Mouse (Mus musculus) embryo, embryonic 11 days (tissue): Measurements from ENCODE around the gene Cdk9.

Experiments
- DNase-seq: peaks from one replicate; pipeline ENCODE4 v3.0.0-alpha.2; 2015

The Cdk9 gene

DNA sequence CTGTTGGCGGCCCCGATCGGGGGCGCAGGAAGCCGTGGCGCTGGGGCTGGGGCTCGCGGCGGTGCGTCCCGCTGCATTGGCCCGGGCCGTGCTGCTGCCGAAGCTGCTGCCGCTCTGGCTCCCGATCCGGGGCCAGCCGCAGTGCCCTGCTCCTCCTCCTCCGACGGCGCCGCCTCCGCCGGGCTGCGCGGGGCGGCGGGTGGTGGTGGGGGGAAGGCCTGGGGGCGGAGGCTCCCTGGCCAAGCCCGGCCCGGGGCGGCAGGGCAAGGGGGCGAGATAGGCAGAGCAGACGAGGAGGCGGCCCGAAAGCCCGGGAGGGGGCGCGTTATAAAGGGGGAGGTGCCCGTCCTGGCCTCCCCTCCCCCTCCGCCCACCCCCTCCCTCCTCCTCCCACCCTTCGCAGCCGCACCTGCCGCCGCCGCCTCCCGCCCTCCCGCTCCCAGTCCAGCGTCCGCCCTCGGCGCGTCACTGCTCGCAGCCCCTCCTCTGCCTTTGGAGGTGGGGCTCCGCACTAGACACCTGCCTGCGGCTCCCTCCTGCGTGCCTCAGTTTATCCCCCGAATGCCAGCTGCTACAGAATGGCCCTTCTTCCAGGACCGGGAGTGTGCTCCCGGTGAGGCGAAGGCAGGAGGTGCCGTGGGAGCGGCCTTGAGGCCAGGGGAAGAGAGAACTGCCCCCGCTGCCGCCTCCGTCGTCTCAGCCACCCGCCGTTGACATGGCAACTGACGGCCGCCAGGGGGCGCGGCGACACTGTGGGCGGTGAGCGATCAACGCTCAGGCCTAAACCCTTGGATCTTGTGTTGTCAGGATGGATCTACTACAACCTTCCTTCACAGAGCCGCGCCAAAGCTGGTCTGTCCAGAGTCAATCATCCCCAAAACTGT, at the start of gene Cdk9:
TSS of gene Cdk9 (minus strand) at position 143 of the 884 bp plus-strand sequence.
- peak; percentile 92 for DNase-seq

GRCm38 (mm10) chr2:32761859-32762258, 49.0 kb upstream of the Cdk9 start:
- no peak for DNase-seq

GRCm38 (mm10) chr2:32761361-32761760, 48.5 kb upstream of the Cdk9 start:
- DNase-seq = no peak

GRCm38 (mm10) chr2:32759001-32759400, 46.1 kb upstream of the Cdk9 start:
- no peak for DNase-seq

- DNase-seq = no peak
Observed at GRCm38 (mm10) chr2:32758503-32758902, 45.6 kb upstream of the Cdk9 start.

- DNase-seq = peak; percentile 99
Observed at GRCm38 (mm10) chr2:32757056-32757845, 44.4 kb upstream of the Cdk9 start, which contains the start of gene Tor2a. TSS of gene Tor2a (plus strand) at chr2:32757234.

GRCm38 (mm10) chr2:32756674-32757055, 43.8 kb upstream of the Cdk9 start:
- DNase-seq = no peak

DNA sequence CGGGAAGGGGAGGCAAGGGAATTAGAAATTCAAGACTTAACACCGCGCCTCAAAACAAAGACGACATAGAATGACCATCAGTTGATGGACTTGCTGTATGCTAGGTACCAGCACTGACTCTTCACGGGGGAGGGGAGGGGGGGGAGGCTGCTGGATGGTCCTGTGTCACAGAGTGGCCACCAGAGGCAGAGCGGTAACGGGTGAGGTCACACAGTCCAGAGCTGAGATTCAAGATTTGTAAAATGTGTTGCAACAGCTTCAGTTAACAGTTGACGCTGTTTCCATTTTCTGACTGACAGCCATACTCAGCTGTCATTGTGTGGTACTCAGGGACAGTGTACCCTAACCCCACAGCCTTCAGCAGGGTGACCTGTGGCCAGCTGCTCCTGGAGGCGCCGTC, 39.3 kb upstream of the Cdk9 start:
- DNase-seq = peak; percentile 36

- no peak for DNase-seq
Observed at GRCm38 (mm10) chr2:32751665-32752033, 38.8 kb upstream of the Cdk9 start.

DNA sequence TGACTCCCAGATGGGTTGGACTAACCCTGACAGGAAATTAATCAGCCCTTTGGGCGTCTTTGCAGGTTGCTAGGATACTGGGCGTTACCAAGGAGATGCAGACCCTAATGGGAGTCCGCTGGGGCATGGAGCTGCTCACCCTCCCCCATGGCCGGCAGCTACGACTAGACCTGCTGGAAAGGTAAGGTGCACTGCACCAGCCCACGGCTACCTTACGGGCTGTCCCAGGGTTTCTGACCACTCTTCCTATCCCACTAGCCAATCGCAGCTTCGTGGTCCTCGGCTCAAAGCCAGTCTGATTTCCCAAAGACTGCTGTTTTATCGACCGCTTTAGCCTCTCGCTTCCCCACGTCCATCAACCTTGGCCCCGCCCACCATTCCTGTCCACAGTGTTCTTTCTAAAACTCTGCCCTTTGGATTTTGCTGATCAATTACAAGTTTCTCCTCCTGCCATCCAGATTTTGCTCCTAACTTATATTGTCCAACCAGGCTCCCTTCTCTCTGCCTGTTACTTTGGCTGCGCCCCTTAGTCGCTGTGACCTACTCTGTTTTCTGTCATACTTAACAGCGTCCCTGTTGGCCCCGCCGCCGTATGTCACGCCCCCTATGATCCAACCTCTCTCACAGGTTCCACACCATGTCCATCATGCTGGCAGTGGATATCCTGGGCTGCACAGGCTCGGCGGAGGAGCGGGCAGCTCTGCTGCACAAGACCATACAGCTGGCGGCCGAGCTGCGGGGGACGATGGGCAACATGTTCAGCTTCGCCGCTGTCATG, 38.2 kb upstream of the Cdk9 start:
- peak; percentile 87 for DNase-seq

- no peak for DNase-seq
Observed at GRCm38 (mm10) chr2:32750199-32750598, 37.3 kb upstream of the Cdk9 start.

- no peak for DNase-seq
Observed at GRCm38 (mm10) chr2:32749082-32749481, 36.2 kb upstream of the Cdk9 start.

GRCm38 (mm10) chr2:32744272-32744982, 31.6 kb upstream of the Cdk9 start:
- no peak for DNase-seq

DNA sequence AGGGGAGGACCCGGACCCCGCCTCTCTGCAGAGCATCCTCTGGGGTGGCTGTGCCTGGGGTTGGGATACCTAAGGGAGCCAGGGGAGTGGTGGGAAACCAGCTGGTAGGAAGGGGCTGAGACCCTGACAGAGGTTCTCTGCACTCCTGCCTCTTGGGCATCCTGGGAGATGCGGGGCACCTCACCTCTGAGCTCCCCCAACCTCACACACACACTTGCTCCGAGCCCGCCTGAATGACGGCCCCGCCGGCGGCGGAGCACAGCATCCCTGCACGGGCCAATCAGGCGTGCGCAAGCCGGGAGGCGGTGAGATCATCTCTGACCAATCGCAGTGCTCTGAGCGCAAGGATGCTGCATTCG, 29.3 kb upstream of the Cdk9 start:
- peak; percentile 87 for DNase-seq

DNA sequence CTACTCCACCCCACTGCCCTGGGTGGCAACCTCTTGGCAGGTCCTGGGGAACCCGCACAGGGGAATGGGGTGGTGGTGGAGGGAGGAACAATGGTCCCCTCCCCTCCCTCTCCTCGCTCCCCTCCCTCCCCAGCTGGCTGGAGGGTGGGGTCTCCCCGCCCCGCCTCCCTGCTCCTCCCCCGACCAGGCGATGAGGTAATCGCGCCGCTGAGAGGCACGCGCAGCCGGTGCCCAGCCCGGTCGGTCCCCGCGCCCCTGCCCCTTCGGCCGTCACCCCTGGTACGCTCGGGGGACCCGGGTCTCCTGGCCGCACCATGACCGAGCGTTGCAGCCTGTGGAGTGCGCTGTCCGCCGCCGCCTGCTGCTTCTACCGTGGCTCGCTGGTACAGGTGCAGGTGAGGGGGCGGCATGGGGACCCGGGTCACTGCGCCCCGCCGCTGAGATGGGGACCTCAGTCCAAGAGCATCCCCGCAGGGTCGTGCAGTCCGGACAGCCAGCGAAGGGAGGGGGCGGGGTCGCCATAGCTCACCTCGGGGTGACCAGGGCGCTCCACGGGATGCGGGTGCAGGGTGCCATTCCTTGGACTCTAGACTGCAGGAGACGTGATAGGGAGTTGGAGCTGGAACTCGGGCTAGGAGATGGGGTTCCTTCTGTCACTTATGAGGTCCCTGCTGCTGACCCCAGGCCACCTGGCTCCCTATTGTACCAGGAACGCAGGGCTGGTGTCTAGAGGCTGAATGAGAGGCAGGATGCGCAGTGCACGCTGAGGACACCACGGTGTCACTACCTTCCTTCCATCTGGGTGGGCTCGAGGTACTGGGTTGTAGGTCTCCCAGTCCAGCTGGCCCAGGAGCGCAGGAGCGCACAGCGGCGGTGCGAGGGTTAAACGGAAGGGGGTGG, 28.6 kb upstream of the Cdk9 start:
- peak; percentile 78 for DNase-seq

- DNase-seq = no peak
Observed at GRCm38 (mm10) chr2:32740916-32741272, 28.0 kb upstream of the Cdk9 start, which contains the start of gene 6330409D20Rik. TSS of gene 6330409D20Rik (minus strand) at chr2:32741016.

DNA sequence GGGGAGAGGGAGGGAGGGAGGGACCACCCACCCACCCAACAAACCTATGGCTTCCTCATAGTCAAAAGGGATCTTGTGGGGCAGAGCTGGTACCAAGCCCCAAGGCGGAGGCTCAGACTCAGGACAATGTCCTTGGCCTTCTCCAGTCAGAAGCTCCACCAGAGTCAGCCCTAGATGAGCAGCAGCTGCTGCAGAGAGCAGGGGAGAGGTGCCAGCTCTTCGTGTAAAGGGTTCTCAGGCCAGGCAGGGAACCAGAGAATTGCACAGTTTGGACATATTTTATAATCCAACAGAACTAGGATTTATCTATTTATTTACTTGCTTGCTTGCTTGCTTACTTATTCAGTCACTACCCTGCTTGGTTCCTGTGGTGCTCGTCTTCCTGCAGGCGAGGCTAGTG, 26.4 kb upstream of the Cdk9 start:
- no peak for DNase-seq

GRCm38 (mm10) chr2:32737008-32737407, 24.1 kb upstream of the Cdk9 start:
- DNase-seq = no peak

DNA sequence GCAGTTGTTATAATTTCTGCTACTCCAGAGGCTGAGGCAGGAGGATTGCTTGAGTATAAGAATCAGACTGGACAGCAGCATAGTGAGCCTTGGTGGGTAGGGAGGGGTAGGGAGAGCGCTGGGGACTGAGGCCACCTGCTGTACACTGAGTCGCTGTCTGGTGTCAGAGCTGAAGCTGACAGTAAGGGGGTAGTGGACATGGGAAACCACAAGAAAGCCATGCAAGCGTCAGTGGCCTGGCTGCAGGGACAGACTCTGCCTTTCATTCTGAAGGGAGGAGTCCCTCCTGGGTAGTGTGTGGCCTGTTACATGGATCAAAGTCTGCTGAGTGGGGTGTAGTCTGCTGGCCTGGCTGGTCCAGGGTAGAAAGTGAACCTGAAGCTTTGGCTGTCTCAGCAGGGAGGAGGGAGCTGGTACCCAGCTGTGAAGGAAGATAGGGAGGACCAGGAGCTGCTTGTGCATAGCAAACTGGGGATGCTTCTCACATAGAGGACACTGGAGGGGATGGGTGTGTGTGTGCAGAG, 23.5 kb upstream of the Cdk9 start:
- no peak for DNase-seq

DNA sequence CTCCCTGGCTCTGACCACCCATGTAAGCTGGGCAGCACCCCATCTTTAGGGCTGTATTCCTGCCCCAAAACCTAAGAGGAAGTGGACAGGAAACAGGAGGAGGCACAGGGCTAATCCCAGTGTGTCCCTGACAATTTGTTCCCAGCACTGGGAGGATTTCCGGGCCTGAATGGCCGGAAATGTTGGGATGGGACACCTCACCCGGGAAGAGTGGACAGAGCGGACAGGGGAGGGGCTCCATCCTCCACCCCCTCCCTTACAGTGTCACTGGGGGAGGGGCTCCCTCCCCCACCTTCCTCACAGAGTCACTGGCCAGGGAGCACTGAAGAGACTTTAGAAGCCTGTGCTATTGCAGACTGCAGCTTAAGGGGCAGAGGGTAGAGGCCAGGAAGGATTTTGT, 22.1 kb upstream of the Cdk9 start:
- DNase-seq = no peak

DNA sequence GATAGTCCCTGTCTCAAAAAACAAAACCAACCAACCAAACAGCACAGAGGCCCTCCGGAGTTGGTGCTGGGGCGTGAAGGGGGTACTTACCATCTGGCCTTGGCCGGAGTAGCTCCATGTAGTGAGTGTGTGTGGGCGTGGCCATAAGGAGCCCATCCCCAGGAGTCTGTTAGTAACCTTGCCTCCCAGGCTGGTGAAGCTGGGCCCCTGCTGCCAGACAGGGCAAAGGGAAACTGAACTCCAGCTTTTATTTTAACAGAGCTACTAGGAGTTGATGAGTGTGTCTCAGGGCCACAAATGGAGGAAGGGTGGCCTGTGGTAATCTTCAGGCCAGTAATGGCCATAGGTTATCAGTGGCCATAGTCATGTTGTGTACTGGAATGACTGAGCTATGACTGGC, 21.6 kb upstream of the Cdk9 start:
- DNase-seq = no peak
